Mouse (Mus musculus) kidney, embryonic 16.5 days (tissue): ENCODE data around the gene Rnf115. TPM values are rescaled to one million over a fixed set of nuclear protein-coding genes. Genes with fewer than 3 reads are reported as not detected.

Experiments
- ATAC-seq: fragments of 200-750 bp; cut with Nextera tagmentation; 2 replicates; pipeline ENCODE4 v1.8.0; 2017; ENCODE audit warnings: moderate TSS enrichment; ENCODE audit not compliant: low FRiP score, low TSS enrichment
- H3K27ac ChIP-seq: fragments of 300-500 bp; sonication (generic); 2 replicates; pipeline ENCODE4 v1.5.1; 2014; ENCODE audit warnings: low read length
- H3K27me3 ChIP-seq: fragments of 300-500 bp; sonication (generic); 2 replicates; pipeline ENCODE4 v1.6.1; 2014; ENCODE audit warnings: low read length, control low read depth, mixed read lengths; ENCODE audit not compliant: insufficient read depth
- H3K36me3 ChIP-seq: fragments of 300-500 bp; sonication (generic); 2 replicates; pipeline ENCODE4 v1.6.1; 2014; ENCODE audit warnings: low read length, control low read depth, mixed read lengths; ENCODE audit not compliant: insufficient read depth
- H3K4me1 ChIP-seq: fragments of 300-500 bp; sonication (generic); 2 replicates; pipeline ENCODE4 v1.6.1; 2014; ENCODE audit warnings: low read length, control low read depth, mixed read lengths; ENCODE audit not compliant: insufficient read depth
- H3K4me2 ChIP-seq: fragments of 300-500 bp; sonication (generic); replicated peaks from 2 replicates; pipeline ENCODE4 v1.6.1; 2014; ENCODE audit warnings: low read depth, low read length
- H3K4me3 ChIP-seq: fragments of 300-500 bp; sonication (generic); 2 replicates; pipeline ENCODE4 v1.5.1; 2014; ENCODE audit warnings: mild to moderate bottlenecking, low read length
- H3K9ac ChIP-seq: fragments of 300-500 bp; sonication (generic); replicated peaks from 2 replicates; pipeline ENCODE4 v1.6.1; 2014; ENCODE audit warnings: low read length
- H3K9me3 ChIP-seq: fragments of 300-500 bp; sonication (generic); 2 replicates; pipeline ENCODE4 v1.6.1; 2016; ENCODE audit warnings: low read length, control low read depth
- WGBS: fragments of 180-500 bp; shearing (Covaris S2); extraction: QIAGEN DNeasy Blood & Tissue Kit; methylation state at CpG from one replicate; pipeline ENCODE4 v1.1.7; 2014; 5-methylcytosine and 5-hydroxymethylcytosine counted together
- polyA plus RNA-seq: library from polyadenylated mRNA; unstranded; fragments of >200 nt; fragmentation: Nextera tagmentation; extraction: Ambion mirVana; gene quantifications from 2 replicates; pipeline ENCODE4 v1.2.1, GENCODE M21; 2015

Gene Rnf115
- polyA plus RNA-seq, 1 experiment from 2014 or later, result 56.6 TPM

DNA sequence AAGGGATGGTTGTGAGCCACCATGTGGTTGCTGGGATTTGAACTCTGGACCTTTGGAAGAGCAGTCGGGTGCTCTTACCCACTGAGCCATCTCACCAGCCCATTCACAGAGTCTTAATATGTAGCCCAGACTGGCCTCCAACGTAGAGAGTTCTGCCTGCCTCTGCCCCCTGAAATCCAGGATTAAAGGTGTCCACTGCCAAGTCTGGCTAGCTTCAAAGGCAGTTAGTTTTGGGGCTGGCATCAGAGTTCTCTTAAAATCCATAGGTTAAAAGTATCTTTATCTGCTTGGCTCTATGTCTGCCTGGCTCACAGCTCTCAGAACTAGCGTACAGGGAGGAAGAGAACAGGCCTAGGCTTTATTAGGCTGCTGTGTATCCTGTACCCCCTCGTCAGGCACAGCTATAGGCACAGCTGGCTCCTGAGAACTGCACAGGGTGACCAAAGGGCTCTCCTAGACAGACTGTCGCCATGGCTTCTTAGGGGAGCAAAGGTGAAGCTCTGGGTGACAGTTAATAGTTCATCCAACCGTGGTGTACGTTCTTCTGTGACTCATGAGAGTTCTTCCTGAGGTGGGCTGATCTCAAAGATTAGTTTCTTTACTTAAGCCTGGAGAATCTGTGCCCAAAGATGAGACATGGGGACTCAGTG, 111.7 kb downstream of the Rnf115 start:
- H3K36me3 ChIP-seq, result no peaks in the 10 kb centered on the region
- H3K4me1 ChIP-seq, result peaks cover 34% of the 10 kb centered on the region
- no peak overlapping the region for H3K9ac ChIP-seq
- H3K4me2 ChIP-seq, result no peak overlapping the region
- no peaks in the 10 kb centered on the region for H3K27me3 ChIP-seq
- 49% methylated on average over 7 of the region's 7 CpGs for WGBS
- H3K27ac ChIP-seq, result peak overlapping the region; percentile 91
- peak; percentile 96 for ATAC-seq
- no peaks in the 10 kb centered on the region for H3K9me3 ChIP-seq
- H3K4me3 ChIP-seq, result no peak overlapping the region

Other genes starting within 250 kb of the Rnf115 start
- 0.37 and 0.69 TPM in 2 replicates for gene Hfe2, start 202.5 kb upstream of the Rnf115 start, polyA plus RNA-seq
- 191 and 197 TPM in 2 replicates for gene Txnip, start 169.7 kb upstream of the Rnf115 start, polyA plus RNA-seq
- 1.3 TPM in 2 replicates for gene Gm16253, start 150.7 kb upstream of the Rnf115 start, polyA plus RNA-seq
- gene Polr3gl, start 133.5 kb upstream of the Rnf115 start, polyA plus RNA-seq, result 32.1 and 35.8 TPM in 2 replicates
- gene Ankrd34a, start 131.0 kb upstream of the Rnf115 start, polyA plus RNA-seq, result 2.2 and 2.3 TPM in 2 replicates
- 6.9 and 7.1 TPM in 2 replicates for gene Lix1l, start 126.5 kb upstream of the Rnf115 start, polyA plus RNA-seq
- gene Rbm8a, start 97.7 kb upstream of the Rnf115 start, polyA plus RNA-seq, result 129 and 156 TPM in 2 replicates
- 56.4 and 60.6 TPM in 2 replicates for gene Pex11b, start 92.3 kb upstream of the Rnf115 start, polyA plus RNA-seq
- 0.05 and 0.21 TPM in 2 replicates for gene Gm42957, start 92.2 kb upstream of the Rnf115 start, polyA plus RNA-seq
- gene Itga10, start 82.1 kb upstream of the Rnf115 start, polyA plus RNA-seq, result 0.85 and 1.2 TPM in 2 replicates
- 1.2 and 1.6 TPM in 2 replicates for gene Ankrd35, start 57.5 kb upstream of the Rnf115 start, polyA plus RNA-seq
- gene Pias3, start 31.3 kb upstream of the Rnf115 start, polyA plus RNA-seq, result 62.1 and 72.3 TPM in 2 replicates
- 12.0 and 12.2 TPM in 2 replicates for gene Nudt17, start 19.1 kb upstream of the Rnf115 start, polyA plus RNA-seq
- 44.5 and 45.3 TPM in 2 replicates for gene Polr3c, start within 50 bp of the Rnf115 start, polyA plus RNA-seq
- 224 and 245 TPM in 2 replicates for gene Pdzk1, start 101.6 kb downstream of the Rnf115 start, polyA plus RNA-seq
- 0.12 TPM in 1 of 2 replicates, not detected in the other for gene Cd160, start 101.7 kb downstream of the Rnf115 start, polyA plus RNA-seq
- 26.8 and 29.1 TPM in 2 replicates for gene Gja5, start 177.0 kb downstream of the Rnf115 start, polyA plus RNA-seq
- 39.1 and 44.9 TPM in 2 replicates for gene Gpr89, start 177.7 kb downstream of the Rnf115 start, polyA plus RNA-seq
- gene Gja8, start 198.4 kb downstream of the Rnf115 start, polyA plus RNA-seq, result 0.14 and 0.17 TPM in 2 replicates